In the genomic region with DNA sequence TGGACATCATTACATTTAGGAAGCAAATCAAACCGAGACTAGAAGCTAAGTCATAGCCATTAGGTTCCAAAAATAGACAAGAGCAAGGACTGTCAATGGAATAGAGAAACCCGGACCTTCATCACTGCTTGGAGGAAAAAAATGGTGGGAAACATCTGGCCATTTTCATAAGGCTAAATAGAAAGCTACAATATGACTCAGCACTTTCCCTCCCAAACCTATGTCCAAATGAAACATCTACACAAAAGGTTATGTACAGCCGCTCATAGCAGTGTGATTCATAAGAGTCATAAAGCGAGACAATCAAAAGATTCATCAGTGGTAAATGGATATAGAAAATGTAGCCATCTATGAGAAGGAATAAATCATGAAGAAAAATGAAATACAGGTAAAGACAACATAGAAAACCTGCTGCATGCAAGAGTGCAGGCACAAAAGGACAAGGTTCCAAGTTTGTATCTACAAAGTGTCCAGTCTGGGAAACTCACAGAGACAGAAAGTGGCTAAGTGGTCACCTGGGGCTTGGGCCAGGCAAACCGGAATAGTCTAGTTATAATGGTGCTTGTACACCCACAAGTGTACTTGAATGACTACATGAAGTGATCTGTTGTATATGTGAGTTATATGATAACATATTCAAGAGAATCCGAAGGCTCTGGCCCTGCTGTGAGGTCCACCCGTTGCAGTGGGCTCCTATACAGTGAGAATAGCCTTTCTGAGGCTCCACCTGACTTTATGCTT, we compare ENCODE assay signal across 18 mouse cellular contexts.
"Had no signal": no experiment of that assay in that cellular context is flagged by ENCODE, and none has a peak within 500 bp of the region (broad histone marks: within the 10 kb centered on the region; RNA-seq: fewer than 3 reads in every experiment).

No protein-coding gene starts in this region.

- H3K9ac ChIP-seq: liver, embryonic 13.5 days; liver, embryonic 15.5 days; liver, postnatal 0 days; lung, embryonic 15.5 days; midbrain, embryonic 13.5 days; midbrain, embryonic 15.5 days; neural tube, embryonic 12.5 days; stomach, embryonic 15.5 days had no signal

- DNase-seq: liver; liver, embryonic 13.5 days; liver, postnatal 0 days; right cerebral cortex, postnatal 14 days; thymus, adult 18-20 months; thymus, postnatal 25 days; thymus, postnatal 4 days had no signal

- H3K4me2 ChIP-seq: liver, embryonic 11.5 days; liver, embryonic 13.5 days; liver, embryonic 15.5 days; lung, embryonic 15.5 days; midbrain, embryonic 11.5 days; midbrain, embryonic 13.5 days; midbrain, embryonic 15.5 days; neural tube, embryonic 12.5 days; stomach, embryonic 15.5 days had no signal

- H3K27me3 ChIP-seq: liver, embryonic 13.5 days; liver, embryonic 15.5 days; lung, embryonic 15.5 days; megakaryocyte, embryonic 14.5 days; midbrain, embryonic 13.5 days; midbrain, embryonic 15.5 days; neural tube, embryonic 12.5 days; stomach, embryonic 15.5 days had no signal

- ATAC-seq: liver, postnatal 0 days; midbrain, embryonic 13.5 days; midbrain, embryonic 15.5 days had no signal

- H3K4me3 ChIP-seq: liver, embryonic 13.5 days; liver, embryonic 15.5 days; lung, embryonic 15.5 days; megakaryocyte, embryonic 14.5 days; midbrain, embryonic 13.5 days; midbrain, embryonic 15.5 days; neural tube, embryonic 12.5 days; stomach, embryonic 15.5 days had no signal

- H3K4me1 ChIP-seq: liver, embryonic 15.5 days; lung, embryonic 15.5 days; midbrain, embryonic 13.5 days; midbrain, embryonic 15.5 days; neural tube, embryonic 12.5 days; stomach, embryonic 15.5 days had no signal

- H3K27ac ChIP-seq: liver, embryonic 13.5 days; liver, embryonic 15.5 days; lung, embryonic 15.5 days; macrophage; midbrain, embryonic 13.5 days; midbrain, embryonic 15.5 days; neural tube, embryonic 12.5 days; stomach, embryonic 15.5 days; stomach, postnatal 0 days had no signal

- H3K9me3 ChIP-seq: liver, embryonic 13.5 days; liver, embryonic 15.5 days; lung, embryonic 15.5 days; midbrain, embryonic 13.5 days; midbrain, embryonic 15.5 days; neural tube, embryonic 12.5 days; stomach, embryonic 15.5 days had no signal

- H3K36me3 ChIP-seq: liver, embryonic 13.5 days; liver, embryonic 15.5 days; lung, embryonic 15.5 days; midbrain, embryonic 13.5 days; midbrain, embryonic 15.5 days; neural tube, embryonic 12.5 days had no signal
